Mouse (Mus musculus): Measurements from ENCODE around the gene Pard3b. TPM values are rescaled to one million over a fixed set of nuclear protein-coding genes. Genes with fewer than 3 reads are reported as not detected.

Pard3b gene
- total RNA-seq, 1 experiment from 2014 or later: 1.6 TPM

GRCm38 (mm10) chr1:62510501-62510900, 871.9 kb downstream of the Pard3b start:
- ATAC-seq (ENCODE audit: extremely low read depth, insufficient number of reproducible peaks, low FRiP score, poor library complexity, severe bottlenecking): no peak

- no peak for ATAC-seq (ENCODE audit: extremely low read depth, insufficient number of reproducible peaks, low FRiP score, poor library complexity, severe bottlenecking)
These were observed 873.1 kb downstream of the Pard3b start for GRCm38 (mm10) chr1:62511681-62512080.

- no peak for ATAC-seq (ENCODE audit: extremely low read depth, insufficient number of reproducible peaks, low FRiP score, poor library complexity, severe bottlenecking)
These were observed 880.1 kb downstream of the Pard3b start for GRCm38 (mm10) chr1:62518621-62519213.

GRCm38 (mm10) chr1:62521368-62521767, 882.7 kb downstream of the Pard3b start:
- ATAC-seq (ENCODE audit: extremely low read depth, insufficient number of reproducible peaks, low FRiP score, poor library complexity, severe bottlenecking): no peak

- no peak for ATAC-seq (ENCODE audit: extremely low read depth, insufficient number of reproducible peaks, low FRiP score, poor library complexity, severe bottlenecking)
These were observed 884.1 kb downstream of the Pard3b start for GRCm38 (mm10) chr1:62522761-62523160.

- no peak for ATAC-seq (ENCODE audit: extremely low read depth, insufficient number of reproducible peaks, low FRiP score, poor library complexity, severe bottlenecking)
These were observed 889.2 kb downstream of the Pard3b start for GRCm38 (mm10) chr1:62527788-62528187.

- no peak for ATAC-seq (ENCODE audit: extremely low read depth, insufficient number of reproducible peaks, low FRiP score, poor library complexity, severe bottlenecking)
These were observed 891.3 kb downstream of the Pard3b start for GRCm38 (mm10) chr1:62529941-62530340.

GRCm38 (mm10) chr1:62532426-62533126, 894.0 kb downstream of the Pard3b start:
- ATAC-seq (ENCODE audit: extremely low read depth, insufficient number of reproducible peaks, low FRiP score, poor library complexity, severe bottlenecking): no peak

GRCm38 (mm10) chr1:62548953-62549352, 910.3 kb downstream of the Pard3b start:
- no peak for ATAC-seq (ENCODE audit: extremely low read depth, insufficient number of reproducible peaks, low FRiP score, poor library complexity, severe bottlenecking)

- ATAC-seq (ENCODE audit: extremely low read depth, insufficient number of reproducible peaks, low FRiP score, poor library complexity, severe bottlenecking): no peak
These were observed 911.9 kb downstream of the Pard3b start for GRCm38 (mm10) chr1:62550546-62550945.

- no peak for ATAC-seq (ENCODE audit: extremely low read depth, insufficient number of reproducible peaks, low FRiP score, poor library complexity, severe bottlenecking)
These were observed 912.9 kb downstream of the Pard3b start for GRCm38 (mm10) chr1:62551516-62551915.

- ATAC-seq (ENCODE audit: extremely low read depth, insufficient number of reproducible peaks, low FRiP score, poor library complexity, severe bottlenecking): no peak
These were observed 917.2 kb downstream of the Pard3b start for GRCm38 (mm10) chr1:62555838-62556237.

- no peak for ATAC-seq (ENCODE audit: extremely low read depth, insufficient number of reproducible peaks, low FRiP score, poor library complexity, severe bottlenecking)
These were observed 924.4 kb downstream of the Pard3b start for GRCm38 (mm10) chr1:62562987-62563386.

GRCm38 (mm10) chr1:62564245-62565119, 925.9 kb downstream of the Pard3b start:
- no peak for ATAC-seq (ENCODE audit: extremely low read depth, insufficient number of reproducible peaks, low FRiP score, poor library complexity, severe bottlenecking)

- no peak for ATAC-seq (ENCODE audit: extremely low read depth, insufficient number of reproducible peaks, low FRiP score, poor library complexity, severe bottlenecking)
These were observed 926.6 kb downstream of the Pard3b start for GRCm38 (mm10) chr1:62565120-62565809.

- no peak for ATAC-seq (ENCODE audit: extremely low read depth, insufficient number of reproducible peaks, low FRiP score, poor library complexity, severe bottlenecking)
These were observed 928.0 kb downstream of the Pard3b start for GRCm38 (mm10) chr1:62566596-62566995.

- no peak for ATAC-seq (ENCODE audit: extremely low read depth, insufficient number of reproducible peaks, low FRiP score, poor library complexity, severe bottlenecking)
These were observed 938.4 kb downstream of the Pard3b start for GRCm38 (mm10) chr1:62576939-62577590.

GRCm38 (mm10) chr1:62579024-62579765, 940.6 kb downstream of the Pard3b start:
- ATAC-seq (ENCODE audit: extremely low read depth, insufficient number of reproducible peaks, low FRiP score, poor library complexity, severe bottlenecking): no peak

Data from neutrophil, adult 5-6 weeks (primary cell).